Mouse (Mus musculus) cortical plate, adult 2 months (tissue): ENCODE measurements around the gene Gm28539. TPM values are rescaled to one million over a fixed set of nuclear protein-coding genes. Genes with fewer than 3 reads are reported as not detected.
A peak's percentile ranks its signal among the peaks of the same experiment; 100 is the strongest.

Experiments used
- H3K27ac ChIP-seq: fragments of 200-500 bp; 2 replicates; pipeline ENCODE4 v1.5.1; 2012; ENCODE audit warnings: low read length, control low read depth, inconsistent platforms; ENCODE audit not compliant: insufficient read depth
- H3K4me1 ChIP-seq: fragments of 200-500 bp; 2 replicates; pipeline ENCODE4 v1.6.1; 2011; ENCODE audit warnings: low read length; ENCODE audit not compliant: control insufficient read depth, insufficient read depth
- H3K4me3 ChIP-seq: fragments of 200-500 bp; 2 replicates; pipeline ENCODE4 v1.5.1; 2011; ENCODE audit warnings: mild to moderate bottlenecking, low read length, control low read depth; ENCODE audit not compliant: insufficient read depth
- CTCF ChIP-seq: fragments of 200-500 bp; IDR thresholded peaks from 2 replicates; pipeline ENCODE4 v1.5.1; 2011; ENCODE audit warnings: mild to moderate bottlenecking, control low read depth, low read length; ENCODE audit not compliant: insufficient read depth; ENCODE audit errors: extremely low read depth
- POLR2A ChIP-seq: fragments of 200-500 bp; IDR thresholded peaks from 2 replicates; pipeline ENCODE4 v1.6.1; 2011; ENCODE audit warnings: mild to moderate bottlenecking, low read length, control low read depth; ENCODE audit not compliant: insufficient read depth; ENCODE audit errors: extremely low read depth
- polyA plus RNA-seq: library from polyadenylated mRNA; depleted of rRNA; stranded (reverse); fragments of >200 nt; gene quantifications from 2 replicates; pipeline ENCODE4 v1.2.3, GENCODE M21; 2012

Gm28539 gene
- polyA plus RNA-seq, 1 experiment, result not detected

DNA sequence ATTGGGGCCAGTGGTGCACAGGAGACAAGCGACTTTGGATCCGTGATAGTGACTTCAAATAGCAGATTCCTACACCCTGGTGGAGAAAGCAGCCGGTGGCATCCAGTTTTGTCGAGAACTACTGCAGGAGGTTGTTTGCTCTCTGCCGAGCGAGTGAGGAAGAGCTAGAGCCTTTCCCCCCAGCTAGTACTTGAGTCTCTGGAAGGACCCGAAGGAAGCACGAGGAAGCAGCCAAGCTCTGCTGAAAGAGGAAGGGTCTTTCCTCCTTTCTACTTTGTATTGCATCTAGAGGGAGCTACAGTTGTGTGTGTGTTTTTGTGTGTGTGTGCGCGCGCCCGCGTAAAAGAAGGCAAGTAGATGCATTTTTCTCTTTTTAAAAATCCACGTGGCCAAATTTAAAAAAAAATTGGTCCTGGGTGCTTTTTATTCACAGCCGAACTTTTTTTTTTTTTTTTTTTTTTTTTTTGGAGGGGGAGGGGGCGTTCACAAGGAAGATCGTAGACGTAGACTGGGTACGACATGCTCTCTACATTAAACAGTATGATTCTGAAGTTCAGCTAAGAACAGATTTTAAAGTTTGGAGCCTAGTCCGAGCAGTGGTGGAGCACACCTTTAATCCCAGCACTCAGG, 41.8 kb downstream of the Gm28539 start:
- H3K4me1 ChIP-seq, result no peaks in the 10 kb centered on the region; the same call in 1 of the 2 replicates
- H3K4me3 ChIP-seq, result peak overlapping the region; percentile 98
- TF ChIP-seq CTCF (no peak), POLR2A (no peak)
- 0 out of 2 replicates have a peak overlapping the region, but pooled peaks have one; percentile 31 for H3K27ac ChIP-seq

DNA sequence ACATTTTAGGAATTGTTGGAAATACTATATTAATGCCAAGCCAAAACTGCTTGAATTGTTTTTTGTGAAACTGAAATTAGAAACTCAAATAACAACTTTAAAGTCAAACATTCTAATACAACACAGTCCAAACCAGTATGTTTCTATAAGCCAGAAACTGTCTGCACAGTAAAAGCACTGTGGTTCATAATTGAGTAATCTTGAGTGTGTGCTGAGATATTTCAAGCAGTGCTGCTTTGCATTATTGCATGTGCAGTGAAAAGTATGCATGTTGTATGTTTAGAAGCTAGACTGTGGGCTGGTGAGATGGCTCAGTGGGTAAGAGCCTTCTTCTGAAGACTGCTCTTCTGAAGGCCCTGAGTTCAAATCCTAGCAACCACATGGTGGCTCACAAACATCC, 47.7 kb downstream of the Gm28539 start:
- Histone ChIP-seq H3K4me1 (no peaks in the 10 kb centered on the region; the same call in 1 of the 2 replicates), H3K27ac (no peak overlapping the region), H3K4me3 (no peak overlapping the region)
- TF ChIP-seq CTCF (no peak), POLR2A (no peak)

GRCm38 (mm10) chr16:18893840-18894372, 57.5 kb downstream of the Gm28539 start:
- TF ChIP-seq CTCF (no peak), POLR2A (no peak)
- H3K4me1 ChIP-seq, result no peaks in the 10 kb centered on the region; the same call in 1 of the 2 replicates
- H3K4me3 ChIP-seq, result no peak overlapping the region
- no peak overlapping the region for H3K27ac ChIP-seq

GRCm38 (mm10) chr16:18895249-18895648, 58.9 kb downstream of the Gm28539 start:
- Histone ChIP-seq H3K4me1 (no peaks in the 10 kb centered on the region; the same call in 1 of the 2 replicates), H3K27ac (no peak overlapping the region), H3K4me3 (no peak overlapping the region)
- TF ChIP-seq POLR2A (no peak), CTCF (no peak)

DNA sequence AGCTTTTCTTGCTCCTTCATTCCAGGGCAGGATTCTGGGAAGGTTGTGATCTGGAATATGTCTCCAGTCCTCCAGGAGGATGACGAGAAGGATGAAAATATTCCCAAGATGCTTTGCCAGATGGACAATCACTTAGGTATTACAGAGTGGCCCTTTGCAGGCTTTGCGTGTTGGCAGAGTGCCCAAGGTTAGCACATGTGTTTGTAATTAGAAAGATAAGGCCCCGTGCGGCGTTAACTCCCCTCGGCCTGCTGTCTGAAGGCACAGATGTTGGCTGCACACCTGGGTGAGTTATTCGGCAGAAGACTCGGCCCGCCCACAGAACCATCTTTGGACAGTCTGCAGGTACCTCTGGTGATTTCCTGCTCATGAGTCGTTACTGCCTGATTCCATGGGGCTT, 60.0 kb downstream of the Gm28539 start:
- no peaks in the 10 kb centered on the region for H3K4me1 ChIP-seq
- H3K4me3 ChIP-seq, result no peak overlapping the region
- TF ChIP-seq POLR2A, result no peak
- no peak for TF ChIP-seq CTCF
- H3K27ac ChIP-seq, result no peak overlapping the region

DNA sequence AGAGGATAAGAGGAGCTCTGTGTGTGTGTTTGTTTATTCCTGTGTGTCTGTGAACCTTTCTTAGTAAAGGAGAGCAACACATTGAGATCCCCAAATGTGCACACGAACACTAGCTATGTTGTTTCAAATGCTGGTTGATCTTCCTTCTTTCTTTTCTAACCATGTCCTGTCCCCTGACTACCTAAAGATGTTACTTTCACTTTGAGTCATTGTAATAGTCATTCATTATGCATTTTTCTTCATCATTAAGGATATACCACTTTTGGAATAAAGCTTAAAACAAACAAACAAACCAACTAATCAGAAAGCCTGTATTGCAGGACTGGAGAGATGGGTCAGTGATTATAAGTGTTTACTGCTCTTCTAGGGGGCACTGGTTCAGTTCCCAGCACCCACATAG, 69.3 kb downstream of the Gm28539 start:
- H3K27ac ChIP-seq, result no peak overlapping the region
- H3K4me1 ChIP-seq, result no peaks in the 10 kb centered on the region
- TF ChIP-seq POLR2A (no peak), CTCF (no peak)
- no peak overlapping the region for H3K4me3 ChIP-seq

DNA sequence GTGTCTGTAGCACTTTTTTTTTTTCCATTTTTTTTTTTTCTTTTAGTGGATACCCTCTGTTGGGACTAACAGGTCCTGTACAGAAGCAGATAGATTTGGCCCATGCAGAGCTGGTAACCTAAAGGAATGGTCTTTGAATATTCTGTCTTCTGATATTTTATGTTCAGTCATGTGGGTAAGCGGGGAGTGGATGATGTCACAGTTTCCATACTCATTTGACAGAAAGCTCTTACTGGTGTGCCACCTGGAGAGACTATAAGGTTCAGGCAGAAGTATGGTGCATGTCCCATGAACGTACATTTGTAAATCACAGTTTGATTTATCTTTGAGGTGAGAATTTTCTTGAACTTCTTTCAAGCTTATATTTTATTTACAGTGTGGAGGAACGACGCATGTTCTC, 79.7 kb downstream of the Gm28539 start:
- peaks cover 1% of the 10 kb centered on the region for H3K4me1 ChIP-seq
- H3K27ac ChIP-seq, result no peak overlapping the region
- TF ChIP-seq POLR2A (no peak), CTCF (no peak)
- H3K4me3 ChIP-seq, result no peak overlapping the region

DNA sequence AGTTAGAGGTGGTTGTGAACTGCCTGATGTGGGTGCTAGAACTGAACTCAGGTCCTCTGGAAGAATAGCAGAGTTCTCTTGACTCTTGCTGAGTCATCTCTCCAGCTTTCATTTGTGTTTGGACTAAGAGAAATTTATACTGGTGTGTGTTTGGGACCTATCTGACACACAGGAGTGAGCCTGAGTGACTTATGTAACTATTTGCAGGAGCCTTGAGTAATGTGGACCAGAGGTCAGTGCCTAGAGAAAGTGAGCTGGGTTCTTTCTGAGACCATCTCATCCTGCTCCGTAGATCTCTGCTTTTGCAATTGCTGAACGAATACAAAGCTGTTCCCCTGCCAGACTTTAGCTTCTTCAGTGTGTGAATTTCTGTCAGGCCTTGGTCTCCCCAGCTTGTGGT, 85.4 kb downstream of the Gm28539 start:
- Histone ChIP-seq H3K4me3 (no peak overlapping the region), H3K27ac (no peak overlapping the region), H3K4me1 (no peaks in the 10 kb centered on the region)
- no peak for TF ChIP-seq CTCF

DNA sequence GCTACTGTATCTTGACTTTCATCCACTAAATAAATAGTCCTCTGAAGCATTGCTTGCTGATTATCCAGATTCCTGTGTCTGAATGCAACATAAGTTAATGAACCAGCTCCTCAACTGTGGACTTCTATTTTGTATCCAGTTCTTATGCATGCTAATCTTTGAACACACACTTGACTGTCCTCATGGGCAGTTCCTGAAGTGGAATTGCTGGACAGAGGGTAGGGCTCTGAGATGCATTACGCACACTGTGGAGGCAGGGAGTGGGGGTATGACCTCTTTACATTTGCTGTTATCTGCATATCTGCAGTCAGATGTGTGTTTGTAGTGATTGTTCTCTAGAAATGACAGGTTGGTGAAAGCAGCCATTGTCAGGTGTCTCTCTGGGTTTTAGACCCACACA, 91.6 kb downstream of the Gm28539 start:
- Histone ChIP-seq H3K4me1 (no peaks in the 10 kb centered on the region), H3K4me3 (no peak overlapping the region), H3K27ac (no peak overlapping the region)
- TF ChIP-seq POLR2A (no peak), CTCF (no peak)

DNA sequence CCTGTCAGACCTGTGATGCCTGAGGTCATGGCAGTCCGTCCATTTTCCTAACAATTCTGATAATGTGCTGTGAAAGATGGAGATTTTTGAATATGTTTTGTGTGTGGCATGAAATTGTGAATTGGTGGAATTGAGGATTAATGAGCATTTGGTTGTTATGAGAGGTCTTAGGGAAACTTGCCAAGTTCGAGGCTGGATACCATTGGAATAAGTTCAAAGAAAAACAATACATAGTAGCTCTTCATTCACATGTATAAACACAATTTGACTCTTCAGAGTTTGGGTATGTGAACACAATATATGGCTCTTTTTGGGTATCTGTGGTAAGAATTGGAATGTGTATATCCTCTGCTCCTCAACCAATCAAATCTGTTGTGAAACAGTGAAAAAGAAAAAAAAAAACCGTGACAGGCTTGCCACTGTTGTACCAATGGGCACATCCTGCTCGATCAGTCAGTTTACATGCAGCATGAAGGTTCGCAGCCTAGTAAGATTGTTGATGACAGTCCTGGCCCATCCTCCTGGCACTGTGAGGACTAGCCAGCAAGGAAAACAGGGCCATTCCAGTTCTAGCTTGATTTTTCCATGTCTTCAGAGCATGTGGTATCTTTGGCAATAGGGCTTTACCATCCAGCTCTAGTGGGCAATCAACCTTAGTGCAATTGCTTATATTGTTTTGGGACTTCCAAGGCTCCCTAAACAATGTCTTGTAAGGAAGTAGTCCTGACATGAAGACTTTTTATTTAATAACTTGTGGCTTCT, 102.1 kb downstream of the Gm28539 start:
- Histone ChIP-seq H3K27ac (no peak overlapping the region), H3K4me1 (no peaks in the 10 kb centered on the region), H3K4me3 (no peak overlapping the region)
- TF ChIP-seq POLR2A (no peak), CTCF (no peak)
